In the genomic region with DNA sequence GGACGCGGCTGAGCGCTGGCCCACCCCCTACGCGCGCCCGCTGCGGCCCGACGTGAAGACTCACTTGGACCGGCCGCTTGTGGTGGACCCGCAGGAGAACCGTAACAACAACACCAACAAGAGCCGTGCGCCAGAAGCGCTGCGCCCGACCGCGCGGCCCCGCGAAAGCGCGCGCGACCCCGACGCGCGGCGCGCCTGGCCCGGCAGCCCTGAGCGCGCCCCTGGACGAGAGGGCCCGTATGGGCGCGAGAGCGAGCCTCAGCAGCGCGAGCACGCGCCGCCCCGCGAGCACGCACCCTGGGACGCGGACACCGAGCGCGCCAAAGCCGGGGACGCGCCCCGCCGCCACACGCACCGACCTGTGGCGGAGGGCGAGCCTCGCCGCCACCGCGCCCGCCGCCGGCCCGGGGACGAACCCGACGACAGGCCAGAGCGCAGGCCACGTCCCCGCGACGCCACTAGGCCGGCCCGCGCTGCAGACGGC, we compare ENCODE assay signal across 8 mouse cellular contexts.
A peak's percentile ranks its signal among the peaks of the same experiment; 100 is the strongest.
DNase-seq lines count a peak whose midpoint lies in the region; ATAC-seq lines count a peak whose summit lies in the region.

No protein-coding gene starts in this region.

- ATAC-seq in intestine, embryonic 15.5 days = no peak

- H3K27ac ChIP-seq in intestine, embryonic 15.5 days = no peak overlapping the region

- no peaks in the 10 kb centered on the region for H3K9me3 ChIP-seq in intestine, embryonic 15.5 days

- H3K9ac ChIP-seq in intestine, embryonic 15.5 days = no peak overlapping the region

- H3K4me3 ChIP-seq in intestine, embryonic 15.5 days (replicated peaks) = peak overlapping the region; percentile 40

- 0 out of 2 replicates have a peak, but pooled peaks cover 5% of the 10 kb centered on the region for H3K4me1 ChIP-seq in intestine, embryonic 15.5 days (replicated peaks)

- no peaks in the 10 kb centered on the region for H3K36me3 ChIP-seq in intestine, embryonic 15.5 days

- H3K27me3 ChIP-seq in intestine, embryonic 15.5 days (replicated peaks) = peaks cover 53% of the 10 kb centered on the region

- WGBS in intestine, embryonic 15.5 days = under 1% methylated on average over 84 of the region's 84 CpGs

- H3K4me2 ChIP-seq in intestine, embryonic 15.5 days (replicated peaks) = peak overlapping the region; percentile 76

- DNase-seq in gastrocnemius, postnatal 10 days = peak; percentile 18
- DNase-seq in gastrocnemius, adult 8-10 months (ENCODE audit: low spot score in 2 of 2) = no peak
- peak; percentile 25 for DNase-seq in thymus, postnatal 14 days
- no peak for DNase-seq in thymus, postnatal 10 days (ENCODE audit: low spot score in 2 of 2)
- DNase-seq in neural tube, embryonic 10.5 days (ENCODE audit: extremely low spot score, low spot score) = peak; percentile 30
- DNase-seq in ovary, postnatal 14 days (ENCODE audit: low spot score) = no peak
- no peak for DNase-seq in adipocyte (ENCODE audit: low spot score)

Comparison
In these comparisons a context has a peak if more than half of its experiments do, and no peak if none do; other contexts are left out.
1. DNase-seq: peak in gastrocnemius, postnatal 10 days (single experiment), thymus, postnatal 14 days (single experiment) and neural tube, embryonic 10.5 days (single experiment); none in gastrocnemius, adult 8-10 months (0 of 2), thymus, postnatal 10 days (0 of 2), ovary, postnatal 14 days (single experiment) and adipocyte (single experiment).